Mouse (Mus musculus) liver, embryonic 14.5 days (tissue): ENCODE data around the gene Stra6l. TPM values are rescaled to one million over a fixed set of nuclear protein-coding genes. Genes with fewer than 3 reads are reported as not detected.

Experiments
- ATAC-seq: fragments of 200-750 bp; cut with Nextera tagmentation; 2 replicates; pipeline ENCODE4 v1.8.0; 2017; ENCODE audit warnings: moderate number of reproducible peaks, mild to moderate bottlenecking, moderate library complexity; ENCODE audit not compliant: insufficient read depth
- DNase-seq, 3 experiments: peaks; one replicate each; pipeline ENCODE4 v3.0.0-alpha.2; 2012 to 2013; ENCODE audit warnings: low read depth in 3 of 3, low spot score in 3 of 3
- H3K27ac ChIP-seq: fragments of 300-500 bp; sonication (generic); 2 replicates; pipeline ENCODE4 v1.5.1; 2014; ENCODE audit warnings: moderate library complexity, mild to moderate bottlenecking, control low read depth, inconsistent platforms
- H3K27me3 ChIP-seq: fragments of 300-500 bp; sonication (generic); 2 replicates; pipeline ENCODE4 v1.6.1; 2014; ENCODE audit warnings: mild to moderate bottlenecking, low read length, moderate library complexity; ENCODE audit not compliant: control insufficient read depth, insufficient read depth
- H3K36me3 ChIP-seq: fragments of 300-500 bp; sonication (generic); replicated peaks from 2 replicates; pipeline ENCODE4 v1.6.1; 2014; ENCODE audit warnings: low read depth; ENCODE audit not compliant: control insufficient read depth, insufficient read depth
- H3K4me1 ChIP-seq, 2 experiments: fragments of 200-500 bp in 1 of 2; fragments of 300-500 bp in 1 of 2; sonication (generic) in 1 of 2; replicated peaks; 2 replicates each; pipeline ENCODE4 v1.6.1; 2012 to 2014; ENCODE audit warnings: antibody characterized with exemption in 1 of 2, inconsistent platforms in 1 of 2, low read length in 1 of 2; ENCODE audit not compliant: control insufficient read depth in 2 of 2, insufficient read depth in 2 of 2
- H3K4me2 ChIP-seq: fragments of 300-500 bp; sonication (generic); 2 replicates; pipeline ENCODE4 v1.6.1; 2014; ENCODE audit warnings: low read depth, mild to moderate bottlenecking, control low read depth, moderate library complexity
- H3K4me3 ChIP-seq, 2 experiments: fragments of 200-500 bp in 1 of 2; fragments of 300-500 bp in 1 of 2; sonication (generic) in 1 of 2; 2 replicates each; pipeline ENCODE4 v1.5.1; 2012 to 2014; ENCODE audit warnings: low read depth in 2 of 2, low read length in 2 of 2, mild to moderate bottlenecking in 2 of 2, control low read depth in 1 of 2, inconsistent platforms in 1 of 2, moderate library complexity in 1 of 2; ENCODE audit not compliant: insufficient read depth in 1 of 2
- H3K9ac ChIP-seq: fragments of 300-500 bp; sonication (generic); replicated peaks from 2 replicates; pipeline ENCODE4 v1.6.1; 2014; ENCODE audit warnings: mild to moderate bottlenecking, control low read depth, moderate library complexity
- H3K9me3 ChIP-seq: fragments of 300-500 bp; sonication (generic); 2 replicates; pipeline ENCODE4 v1.6.1; 2016; ENCODE audit warnings: low read length, mixed read lengths; ENCODE audit not compliant: control insufficient read depth
- CTCF ChIP-seq: IDR thresholded peaks from 2 replicates; pipeline ENCODE4 v1.5.1; 2016; ENCODE audit warnings: antibody characterized with exemption, low read depth, control low read depth
- EP300 ChIP-seq: IDR thresholded peaks from 2 replicates; pipeline ENCODE4 v1.6.1; 2016; ENCODE audit warnings: antibody characterized with exemption, low read depth
- WGBS: fragments of 180-500 bp; shearing (Covaris S2); extraction: QIAGEN DNeasy Blood & Tissue Kit; methylation state at CpG from one replicate; pipeline ENCODE4 v1.1.7; 2014; ENCODE audit not compliant: insufficient replicate concordance; 5-methylcytosine and 5-hydroxymethylcytosine counted together
- polyA plus RNA-seq, 2 experiments: library from polyadenylated mRNA; depleted of rRNA in 1 of 2; stranded (reverse) in 1 of 2; unstranded in 1 of 2; fragments of >200 nt; fragmentation: Nextera tagmentation in 1 of 2; extraction: Ambion mirVana in 1 of 2; gene quantifications; 2 replicates each; pipeline versions ENCODE4 v1.2.1 to v1.2.3; 2012 to 2014

Stra6l gene
- polyA plus RNA-seq, 2 experiments, result 4.4 to 4.6 TPM

- no peaks in the 10 kb centered on the region for H3K36me3 ChIP-seq
- H3K4me3 ChIP-seq, result no peak within 1 kb of the TSS
- no peaks in the 10 kb centered on the region for H3K4me1 ChIP-seq
- peaks cover 39% of the 10 kb centered on the region for H3K27me3 ChIP-seq
- no peak within 1 kb of the TSS for H3K9ac ChIP-seq
- ATAC-seq (no peak), DNase-seq (no peak)
- 2% methylated on average over 90 of the region's 91 CpGs for WGBS
- H3K9me3 ChIP-seq, result no peaks in the 10 kb centered on the region
- H3K27ac ChIP-seq, result no peak within 1 kb of the TSS
- no peak for TF ChIP-seq CTCF
- no peak for TF ChIP-seq EP300
- H3K4me2 ChIP-seq, result no peak within 1 kb of the TSS
These were observed 22.0 kb upstream of the Stra6l start, which contains the start of gene Igfbpl1 for GRCm38 (mm10) chr4:45826275-45827040. Igfbpl1 (minus strand) TSS chr4:45826923.

DNA sequence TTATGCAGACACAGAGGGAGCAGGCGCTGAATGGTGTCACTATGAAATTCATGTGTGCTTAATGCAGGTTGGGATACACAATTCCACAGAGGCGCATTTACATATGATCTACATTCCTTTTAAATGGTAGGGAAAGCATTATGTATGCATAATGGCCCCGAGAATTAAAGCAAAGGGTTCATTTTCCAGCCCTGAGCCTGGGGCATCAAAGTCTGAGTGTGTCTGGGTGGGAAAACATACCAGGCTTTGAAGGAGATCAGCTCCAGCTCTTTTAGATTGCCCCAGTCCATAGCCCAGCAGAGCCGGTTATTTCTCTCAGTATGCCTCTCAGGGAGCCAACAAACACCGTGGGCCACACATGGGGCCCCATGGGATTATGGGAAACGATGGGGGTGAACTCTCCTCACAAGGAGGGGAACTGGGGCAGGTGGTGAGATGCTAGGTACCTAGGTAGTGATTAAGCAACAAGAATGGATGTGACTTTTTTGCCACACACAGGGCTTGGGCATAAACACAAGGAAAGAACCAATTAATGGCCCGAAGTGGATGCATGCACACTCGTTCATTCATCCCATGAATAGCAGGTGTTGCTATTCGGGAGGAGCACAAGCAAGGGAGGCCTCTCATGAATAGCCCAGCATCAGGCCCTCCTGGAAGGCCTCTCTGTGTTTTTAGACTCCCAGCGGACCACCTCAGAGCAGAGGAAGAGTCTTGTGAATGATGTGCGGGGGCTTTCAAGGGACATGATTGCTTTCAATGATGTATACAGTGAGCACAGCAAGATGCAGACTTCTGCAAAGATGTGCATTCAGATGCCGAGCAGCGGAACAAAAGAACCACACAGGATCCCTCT is 18.3 kb upstream of the Stra6l start:
- H3K9ac ChIP-seq, result no peak overlapping the region
- H3K36me3 ChIP-seq, result no peaks in the 10 kb centered on the region
- no peaks in the 10 kb centered on the region for H3K4me1 ChIP-seq
- peaks cover 30% of the 10 kb centered on the region for H3K27me3 ChIP-seq
- H3K27ac ChIP-seq, result no peak overlapping the region
- H3K9me3 ChIP-seq, result no peaks in the 10 kb centered on the region
- H3K4me2 ChIP-seq, result no peak overlapping the region
- no peak overlapping the region for H3K4me3 ChIP-seq
- TF ChIP-seq EP300 (no peak), CTCF (no peak)
- DNase-seq (no peak), ATAC-seq (no peak)
- 49% methylated on average over 13 of the region's 13 CpGs for WGBS

GRCm38 (mm10) chr4:45831996-45832395 is 16.5 kb upstream of the Stra6l start:
- H3K4me1 ChIP-seq, result no peaks in the 10 kb centered on the region
- H3K9ac ChIP-seq, result no peak overlapping the region
- no peak overlapping the region for H3K4me2 ChIP-seq
- TF ChIP-seq CTCF, result no peak
- TF ChIP-seq EP300, result no peak
- DNase-seq (no peak), ATAC-seq (no peak)
- H3K4me3 ChIP-seq, result no peak overlapping the region
- no peaks in the 10 kb centered on the region for H3K9me3 ChIP-seq
- WGBS, result 67% methylated on average over 7 of the region's 7 CpGs
- H3K36me3 ChIP-seq, result no peaks in the 10 kb centered on the region
- H3K27me3 ChIP-seq, result peaks cover 14% of the 10 kb centered on the region
- H3K27ac ChIP-seq, result no peak overlapping the region

GRCm38 (mm10) chr4:45833461-45833860 is 15.0 kb upstream of the Stra6l start:
- no peak for DNase-seq
- Histone ChIP-seq H3K27me3 (peaks cover 1% of the 10 kb centered on the region; the same call in 1 of the 2 replicates), H3K36me3 (no peaks in the 10 kb centered on the region), H3K4me2 (no peak overlapping the region), H3K9me3 (no peaks in the 10 kb centered on the region), H3K4me3 (no peak overlapping the region), H3K27ac (no peak overlapping the region), H3K9ac (no peak overlapping the region), H3K4me1 (no peaks in the 10 kb centered on the region)
- 25% methylated on average over 5 of the region's 5 CpGs for WGBS
- ATAC-seq, result no peak
- TF ChIP-seq EP300, result no peak
- no peak for TF ChIP-seq CTCF

GRCm38 (mm10) chr4:45844355-45844754 is 4.1 kb upstream of the Stra6l start:
- H3K9me3 ChIP-seq, result no peaks in the 10 kb centered on the region
- WGBS, result 38% methylated on average over 14 of the region's 14 CpGs
- no peak overlapping the region for H3K9ac ChIP-seq
- no peaks in the 10 kb centered on the region for H3K36me3 ChIP-seq
- no peaks in the 10 kb centered on the region for H3K4me1 ChIP-seq
- no peak for TF ChIP-seq EP300
- TF ChIP-seq CTCF, result peak; percentile 74
- no peak overlapping the region for H3K4me3 ChIP-seq
- no peaks in the 10 kb centered on the region for H3K27me3 ChIP-seq
- ATAC-seq (no peak), DNase-seq (no peak)
- H3K27ac ChIP-seq, result no peak overlapping the region
- H3K4me2 ChIP-seq, result no peak overlapping the region
